Mouse (Mus musculus): ENCODE measurements around the gene Slc25a43.
A peak's percentile ranks its signal among the peaks of the same experiment; 100 is the strongest.

The Slc25a43 gene

GRCm38 (mm10) chrX:36743503-36744101 lies at the start of gene Slc25a43:
Slc25a43 (plus strand) TSS chrX:36743659.
- DNase-seq = peak; percentile 34 to 63

- no peak for DNase-seq
Observed at GRCm38 (mm10) chrX:36740124-36740951, 3.1 kb upstream of the Slc25a43 start.

- DNase-seq = no peak
Observed at GRCm38 (mm10) chrX:36741278-36741677, 2.2 kb upstream of the Slc25a43 start.

GRCm38 (mm10) chrX:36742744-36743143 lies 715 bp upstream of the Slc25a43 start:
- DNase-seq = no peak

- peak; percentile 22 to 57 for DNase-seq
Observed at GRCm38 (mm10) chrX:36744735-36745134, 1.3 kb downstream of the Slc25a43 start.

- DNase-seq = no peak
Observed at GRCm38 (mm10) chrX:36745333-36745732, 1.9 kb downstream of the Slc25a43 start.

GRCm38 (mm10) chrX:36746789-36747188 lies 3.3 kb downstream of the Slc25a43 start:
- DNase-seq = no peak

GRCm38 (mm10) chrX:36748573-36748972 lies 5.1 kb downstream of the Slc25a43 start:
- peak in 1 of 2 experiments; percentile 9 for DNase-seq

- no peak for DNase-seq
Observed at GRCm38 (mm10) chrX:36749281-36749785, 5.9 kb downstream of the Slc25a43 start.

- no peak for DNase-seq
Observed at GRCm38 (mm10) chrX:36750591-36750990, 7.1 kb downstream of the Slc25a43 start.

GRCm38 (mm10) chrX:36752586-36752985 lies 9.1 kb downstream of the Slc25a43 start:
- no peak for DNase-seq

GRCm38 (mm10) chrX:36757796-36758472 lies 14.5 kb downstream of the Slc25a43 start:
- DNase-seq = no peak

GRCm38 (mm10) chrX:36758566-36758965 lies 15.1 kb downstream of the Slc25a43 start:
- DNase-seq = no peak

- DNase-seq = peak; percentile 7 to 32
Observed at GRCm38 (mm10) chrX:36760946-36761635, 17.6 kb downstream of the Slc25a43 start.

- peak; percentile 2 to 30 for DNase-seq
Observed at GRCm38 (mm10) chrX:36762289-36762688, 18.8 kb downstream of the Slc25a43 start.

GRCm38 (mm10) chrX:36762894-36763293 lies 19.4 kb downstream of the Slc25a43 start:
- no peak for DNase-seq

- DNase-seq = no peak
Observed at GRCm38 (mm10) chrX:36763298-36763933, 20.0 kb downstream of the Slc25a43 start.

- no peak for DNase-seq
Observed at GRCm38 (mm10) chrX:36763934-36764317, 20.5 kb downstream of the Slc25a43 start.

- DNase-seq = no peak
Observed at GRCm38 (mm10) chrX:36767386-36767785, 23.9 kb downstream of the Slc25a43 start.

- no peak for DNase-seq
Observed at GRCm38 (mm10) chrX:36772591-36772990, 29.1 kb downstream of the Slc25a43 start.

GRCm38 (mm10) chrX:36775520-36775919 lies 32.1 kb downstream of the Slc25a43 start:
- no peak for DNase-seq

- no peak for DNase-seq
Observed at GRCm38 (mm10) chrX:36777694-36778093, 34.2 kb downstream of the Slc25a43 start.
